Mouse (Mus musculus) stomach, postnatal 0 days (tissue): ENCODE results near the gene Kif1b.

ENCODE experiments used
- CTCF ChIP-seq: IDR thresholded peaks from 2 replicates; pipeline ENCODE4 v1.5.1; 2016; ENCODE audit warnings: antibody characterized with exemption, low read depth, mild to moderate bottlenecking, moderate library complexity
- EP300 ChIP-seq: optimal IDR thresholded peaks from 2 replicates; pipeline ENCODE3; 2016; ENCODE audit warnings: antibody characterized with exemption

DNA sequence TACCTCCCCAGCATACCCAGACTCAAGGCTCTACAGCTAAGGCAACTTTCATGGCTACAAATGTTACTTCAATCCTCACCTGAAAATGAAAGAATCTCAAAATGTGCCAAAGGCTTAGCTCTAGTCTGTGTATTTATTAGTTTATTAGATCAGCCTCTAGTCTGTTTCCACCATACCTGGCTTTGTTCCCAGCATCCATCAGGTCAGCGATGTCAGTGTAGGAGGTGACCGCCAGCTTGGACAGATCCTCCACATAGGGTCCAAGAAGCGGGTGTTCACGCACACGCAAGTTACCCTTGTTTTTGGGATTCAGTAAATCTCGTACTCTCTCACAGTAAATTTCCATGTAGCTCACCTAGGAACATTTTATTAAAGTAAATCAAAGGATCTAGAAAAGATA is 37.0 kb downstream of the Kif1b start:
- no peak for TF ChIP-seq EP300
- no peak for TF ChIP-seq CTCF
